Mouse (Mus musculus) heart, postnatal 0 days (tissue): ENCODE measurements at regions not wholly inside any gene's neighbourhood (a gene's known extent, or its start where the extent isn't known, plus 50 kb on each side); places are given as distances from the start of the nearest gene placed in this dataset.
"Not testable (repeated sequence)": the region's sequence is repeated elsewhere in the genome, so short reads cannot be mapped to it uniquely, and the experiment has no call there.

Experiments
- CTCF ChIP-seq: IDR thresholded peaks from 2 replicates; pipeline ENCODE4 v1.5.1; 2016; ENCODE audit warnings: antibody characterized with exemption, control low read depth, low read depth
- EP300 ChIP-seq: IDR thresholded peaks from 2 replicates; pipeline ENCODE4 v1.6.1; 2016; ENCODE audit warnings: antibody characterized with exemption, low read depth

GRCm38 (mm10) chr1:137214328-137214727 is 254.1 kb upstream of the Nr5a2 start:
- not testable (repeated sequence) for TF ChIP-seq CTCF, EP300
